ENCODE assay signal across 27 mouse cellular contexts in genomic region chr7:36655931-36656330, GRCm38 (mm10). TPM values are rescaled to one million over a fixed set of nuclear protein-coding genes. Genes with fewer than 3 reads are reported as not detected.
"Had no signal": no experiment of that assay in that cellular context is flagged by ENCODE, and none has a peak within 500 bp of the region (broad histone marks: within the 10 kb centered on the region; RNA-seq: fewer than 3 reads in every experiment).

No protein-coding gene starts in this region.

- H3K9ac ChIP-seq: embryonic facial prominence, embryonic 12.5 days; embryonic facial prominence, embryonic 13.5 days; embryonic facial prominence, embryonic 15.5 days; forebrain, embryonic 12.5 days; forebrain, embryonic 13.5 days; forebrain, embryonic 15.5 days; forebrain, postnatal 0 days had no signal

- DNase-seq: cerebellum, adult 2 months; cerebellum, adult 8-10 months; cerebellum, adult 9-10 months; cerebellum, adult 9-11 months; cerebellum, postnatal 10 days; cerebellum, postnatal 14 days; cerebellum, postnatal 25 days; cerebellum, postnatal 36 days; embryo, embryonic 11 days; forebrain, postnatal 0 days; gastrocnemius, adult 2 months; gastrocnemius, postnatal 10 days; gastrocnemius, postnatal 14 days; gastrocnemius, postnatal 25 days; gastrocnemius, postnatal 36 days; heart, adult 18-20 months had no signal

- H3K27me3 ChIP-seq: embryonic facial prominence, embryonic 12.5 days; embryonic facial prominence, embryonic 13.5 days; embryonic facial prominence, embryonic 15.5 days; forebrain, embryonic 12.5 days; forebrain, embryonic 15.5 days had no signal

- H3K4me3 ChIP-seq: embryonic facial prominence, embryonic 10.5 days; embryonic facial prominence, embryonic 12.5 days; embryonic facial prominence, embryonic 13.5 days; embryonic facial prominence, embryonic 15.5 days; erythroblast, embryonic 14.5 days; forebrain, embryonic 10.5 days; forebrain, embryonic 12.5 days; forebrain, embryonic 13.5 days; forebrain, embryonic 15.5 days; gastrocnemius, adult 2 months had no signal

- H3K36me3 ChIP-seq: embryonic facial prominence, embryonic 10.5 days; embryonic facial prominence, embryonic 12.5 days; embryonic facial prominence, embryonic 13.5 days; embryonic facial prominence, embryonic 15.5 days; forebrain, embryonic 10.5 days; forebrain, embryonic 12.5 days; forebrain, embryonic 15.5 days had no signal

- H3K4me1 ChIP-seq: embryonic facial prominence, embryonic 15.5 days; forebrain, embryonic 13.5 days; forebrain, embryonic 15.5 days had no signal

- H3K27ac ChIP-seq: embryonic facial prominence, embryonic 10.5 days; embryonic facial prominence, embryonic 12.5 days; embryonic facial prominence, embryonic 13.5 days; embryonic facial prominence, embryonic 15.5 days; forebrain, embryonic 10.5 days; forebrain, embryonic 12.5 days; forebrain, embryonic 13.5 days; forebrain, embryonic 15.5 days; gastrocnemius, adult 2 months had no signal

- ATAC-seq: forebrain, embryonic 13.5 days; forebrain, embryonic 14.5 days; forebrain, embryonic 15.5 days; forebrain, embryonic 16.5 days; forebrain, postnatal 0 days had no signal

- H3K4me2 ChIP-seq: embryonic facial prominence, embryonic 12.5 days; embryonic facial prominence, embryonic 13.5 days; embryonic facial prominence, embryonic 15.5 days; forebrain, embryonic 12.5 days; forebrain, embryonic 13.5 days; forebrain, embryonic 15.5 days had no signal

- H3K9me3 ChIP-seq: embryonic facial prominence, embryonic 10.5 days; embryonic facial prominence, embryonic 13.5 days; embryonic facial prominence, embryonic 15.5 days; forebrain, embryonic 12.5 days; forebrain, embryonic 15.5 days had no signal

RNA-seq across cellular contexts. Expression of gene Tshz3, which starts 42.0 kb away (rescaled TPM):
- polyA plus RNA-seq: erythroblast, embryonic 14.5 days had no signal
